Mouse (Mus musculus) liver, embryonic 15.5 days (tissue): ENCODE data around the gene Ccdc120. TPM values are rescaled to one million over a fixed set of nuclear protein-coding genes. Genes with fewer than 3 reads are reported as not detected.

ENCODE experiments used
- ATAC-seq: fragments of 200-750 bp; cut with Nextera tagmentation; 2 replicates; pipeline ENCODE4 v1.8.0; 2017; ENCODE audit warnings: moderate number of reproducible peaks, mild to moderate bottlenecking, moderate library complexity; ENCODE audit not compliant: insufficient read depth
- H3K27ac ChIP-seq: fragments of 300-500 bp; sonication (generic); replicated peaks from 2 replicates; pipeline ENCODE4 v1.5.1; 2015; ENCODE audit warnings: mild to moderate bottlenecking, inconsistent platforms
- H3K27me3 ChIP-seq: fragments of 300-500 bp; sonication (generic); 2 replicates; pipeline ENCODE4 v1.6.1; 2015; ENCODE audit warnings: mild to moderate bottlenecking, inconsistent platforms
- H3K36me3 ChIP-seq: fragments of 300-500 bp; sonication (generic); replicated peaks from 2 replicates; pipeline ENCODE4 v1.6.1; 2015; ENCODE audit warnings: moderate library complexity, mild to moderate bottlenecking, inconsistent platforms
- H3K4me1 ChIP-seq: fragments of 300-500 bp; sonication (generic); replicated peaks from 2 replicates; pipeline ENCODE4 v1.6.1; 2015; ENCODE audit warnings: inconsistent platforms
- H3K4me2 ChIP-seq: fragments of 300-500 bp; sonication (generic); 2 replicates; pipeline ENCODE4 v1.6.1; 2015; ENCODE audit warnings: moderate library complexity, mild to moderate bottlenecking, inconsistent platforms
- H3K4me3 ChIP-seq: fragments of 300-500 bp; sonication (generic); replicated peaks from 2 replicates; pipeline ENCODE4 v1.5.1; 2015; ENCODE audit warnings: mild to moderate bottlenecking, inconsistent platforms
- H3K9ac ChIP-seq: fragments of 300-500 bp; sonication (generic); 2 replicates; pipeline ENCODE4 v1.6.1; 2015; ENCODE audit warnings: moderate library complexity, mild to moderate bottlenecking, inconsistent platforms
- H3K9me3 ChIP-seq: fragments of 300-500 bp; sonication (generic); replicated peaks from 2 replicates; pipeline ENCODE4 v1.6.1; 2016; ENCODE audit warnings: inconsistent platforms
- WGBS: fragments of 180-500 bp; shearing (Covaris S2); methylation state at CpG from one replicate; pipeline ENCODE4 v1.1.7; 2015; ENCODE audit warnings: mixed read lengths; ENCODE audit not compliant: insufficient replicate concordance; 5-methylcytosine and 5-hydroxymethylcytosine counted together
- polyA plus RNA-seq: library from polyadenylated mRNA; unstranded; fragments of >200 nt; fragmentation: Nextera tagmentation; extraction: Ambion mirVana; gene quantifications from 2 replicates; pipeline ENCODE4 v1.2.1, GENCODE M21; 2015

Ccdc120 gene
- polyA plus RNA-seq: 0.92 and 1.5 TPM in 2 replicates

DNA sequence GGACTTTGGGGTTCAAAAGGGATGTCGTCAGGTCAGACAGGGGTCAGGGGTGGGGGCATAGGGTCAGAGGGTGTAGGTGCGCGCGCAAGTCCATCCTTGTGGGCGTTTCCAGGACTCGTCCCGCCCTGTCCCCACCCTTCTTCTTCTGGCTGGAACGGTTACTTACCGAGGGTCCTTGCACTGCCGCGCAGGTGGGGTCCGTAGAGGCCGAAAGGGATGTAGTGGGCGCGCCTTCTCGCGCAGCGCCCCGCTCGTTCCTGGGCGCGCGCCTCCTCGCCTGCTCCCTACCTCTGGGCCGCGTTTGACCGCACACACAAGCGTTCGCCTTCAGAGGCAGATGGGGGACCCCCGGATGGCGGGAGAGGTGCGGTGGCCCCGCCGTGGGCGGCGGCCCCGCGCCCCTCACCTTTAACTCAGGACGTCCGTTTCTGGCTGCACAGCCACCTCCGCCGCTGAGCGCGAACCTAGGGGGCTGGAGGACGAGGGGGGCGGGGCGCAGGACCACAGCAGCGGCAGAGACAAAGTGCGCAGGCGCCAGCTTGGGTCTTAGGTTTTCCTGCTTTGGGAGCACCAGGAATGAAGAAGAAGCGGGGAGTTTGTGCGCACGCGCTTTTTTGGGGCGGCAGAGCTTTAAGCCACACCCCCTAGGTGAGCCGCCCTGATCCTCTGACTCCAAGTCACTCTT lies at the start of gene Ccdc120:
Gene Ccdc120, minus strand, starts transcription at position 474 of the 685 bp plus-strand sequence.
- Histone ChIP-seq H3K4me2 (peak within 1 kb of the TSS; percentile 79), H3K36me3 (no peaks in the 10 kb centered on the region), H3K9me3 (no peaks in the 10 kb centered on the region), H3K27ac (no peak within 1 kb of the TSS), H3K4me1 (no peaks in the 10 kb centered on the region; the same call in 1 of the 2 replicates), H3K27me3 (0 out of 2 replicates have a peak, but pooled peaks cover 5% of the 10 kb centered on the region), H3K9ac (0 out of 2 replicates have a peak within 1 kb of the TSS, but pooled peaks have one; percentile 43), H3K4me3 (peak within 1 kb of the TSS; percentile 59)
- 4% methylated on average over 46 of the region's 56 CpGs for WGBS
- no peak for ATAC-seq

GRCm38 (mm10) chrX:7797327-7797726 lies 46.6 kb upstream of the Ccdc120 start:
- no peak overlapping the region for H3K4me2 ChIP-seq
- ATAC-seq: peak; percentile 54; the same call in 1 of the 2 replicates
- 0 out of 2 replicates have a peak overlapping the region, but pooled peaks have one; percentile 33 for H3K27ac ChIP-seq
- 61% methylated on average over 3 of the region's 3 CpGs for WGBS
- no peak overlapping the region for H3K4me3 ChIP-seq
- H3K27me3 ChIP-seq: no peaks in the 10 kb centered on the region
- peaks cover 48% of the 10 kb centered on the region for H3K36me3 ChIP-seq
- H3K9me3 ChIP-seq: no peaks in the 10 kb centered on the region
- H3K4me1 ChIP-seq: 0 out of 2 replicates have a peak, but pooled peaks cover 5% of the 10 kb centered on the region
- H3K9ac ChIP-seq: no peak overlapping the region

- H3K36me3 ChIP-seq: peaks cover 29% of the 10 kb centered on the region
- H3K4me2 ChIP-seq: no peak overlapping the region
- H3K27me3 ChIP-seq: no peaks in the 10 kb centered on the region
- H3K9me3 ChIP-seq: no peaks in the 10 kb centered on the region
- no peak for ATAC-seq
- WGBS: 42% methylated on average over 7 of the region's 7 CpGs
- H3K27ac ChIP-seq: no peak overlapping the region
- H3K9ac ChIP-seq: no peak overlapping the region
- H3K4me1 ChIP-seq: peaks cover 16% of the 10 kb centered on the region; the same call in 1 of the 2 replicates
- no peak overlapping the region for H3K4me3 ChIP-seq
These were observed 44.3 kb upstream of the Ccdc120 start for GRCm38 (mm10) chrX:7795016-7795415.

DNA sequence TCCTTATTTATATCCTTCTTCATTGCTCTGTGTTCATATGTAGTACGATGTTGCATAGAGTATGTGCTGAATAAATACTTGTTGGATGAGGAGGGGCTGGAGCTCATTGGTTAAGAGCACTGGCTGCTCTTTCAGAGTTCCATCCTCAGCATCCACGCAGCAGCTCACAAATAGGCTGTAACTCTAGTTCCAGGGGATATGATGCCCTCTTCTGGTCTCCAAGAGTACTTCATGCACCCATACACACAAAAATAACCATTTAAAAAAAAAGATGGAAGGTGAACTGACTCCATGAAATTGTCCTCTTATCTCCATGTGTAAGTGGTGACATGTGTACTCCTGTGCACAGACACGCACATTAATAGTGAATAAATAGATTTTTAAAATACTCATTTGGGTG lies 42.7 kb upstream of the Ccdc120 start:
- Histone ChIP-seq H3K36me3 (peaks cover 19% of the 10 kb centered on the region), H3K4me3 (no peak overlapping the region), H3K27ac (no peak overlapping the region), H3K9me3 (no peaks in the 10 kb centered on the region), H3K4me1 (peaks cover 16% of the 10 kb centered on the region; the same call in 1 of the 2 replicates), H3K9ac (no peak overlapping the region), H3K4me2 (no peak overlapping the region), H3K27me3 (no peaks in the 10 kb centered on the region)
- WGBS: 42% methylated on average over 3 of the region's 3 CpGs
- no peak for ATAC-seq

GRCm38 (mm10) chrX:7790309-7790708 lies 39.6 kb upstream of the Ccdc120 start:
- peak overlapping the region; percentile 64 for H3K27ac ChIP-seq
- H3K4me2 ChIP-seq: peak overlapping the region; percentile 64
- peak overlapping the region; percentile 66 for H3K4me3 ChIP-seq
- 21% methylated on average over 5 of the region's 5 CpGs for WGBS
- peaks cover 12% of the 10 kb centered on the region for H3K36me3 ChIP-seq
- H3K27me3 ChIP-seq: no peaks in the 10 kb centered on the region
- ATAC-seq: 0 out of 2 replicates have a peak, but pooled peaks have one; percentile 31
- H3K9ac ChIP-seq: peak overlapping the region; percentile 62
- no peaks in the 10 kb centered on the region for H3K9me3 ChIP-seq
- H3K4me1 ChIP-seq: peaks cover 11% of the 10 kb centered on the region; the same call in 1 of the 2 replicates

DNA sequence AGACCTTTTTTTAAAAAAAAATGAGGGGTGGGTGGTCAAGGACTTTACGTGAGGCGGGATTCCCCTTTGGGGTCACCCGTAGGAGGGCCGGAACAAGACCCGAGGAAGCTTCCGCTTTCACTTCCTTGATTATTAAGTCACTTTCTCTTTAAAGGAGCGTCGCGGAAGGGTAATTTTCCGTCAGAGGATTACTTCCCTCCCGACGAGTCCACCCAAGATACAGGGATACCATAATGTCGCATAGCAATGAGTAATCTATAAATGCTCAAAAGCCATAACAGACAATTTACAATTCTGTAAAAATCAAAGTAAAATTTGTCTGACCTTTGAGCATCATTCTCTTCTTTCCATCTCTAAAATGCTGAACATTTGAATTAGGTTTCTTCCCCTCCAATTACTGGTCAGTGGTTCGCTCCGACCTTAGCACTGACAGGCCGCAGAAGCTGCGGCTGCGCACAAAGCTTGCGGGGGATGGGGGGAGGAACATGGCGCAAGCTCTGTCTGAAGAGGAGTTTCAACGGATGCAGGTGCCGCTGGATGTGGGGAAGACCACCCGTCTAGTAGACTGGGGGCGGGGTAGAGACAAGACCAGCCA lies 38.9 kb upstream of the Ccdc120 start, which contains the start of gene Gripap1:
Gene Gripap1, plus strand, starts transcription at position 224 of the 595 bp plus-strand sequence.
- Histone ChIP-seq H3K4me1 (peaks cover 11% of the 10 kb centered on the region; the same call in 1 of the 2 replicates), H3K4me3 (peak within 1 kb of the TSS; percentile 66), H3K9me3 (no peaks in the 10 kb centered on the region), H3K27ac (peak within 1 kb of the TSS; percentile 77), H3K9ac (peak within 1 kb of the TSS; percentile 62), H3K27me3 (no peaks in the 10 kb centered on the region), H3K36me3 (peaks cover 12% of the 10 kb centered on the region), H3K4me2 (peak within 1 kb of the TSS; percentile 64)
- peak; percentile 88 for ATAC-seq
- WGBS: 13% methylated on average over 24 of the region's 24 CpGs

DNA sequence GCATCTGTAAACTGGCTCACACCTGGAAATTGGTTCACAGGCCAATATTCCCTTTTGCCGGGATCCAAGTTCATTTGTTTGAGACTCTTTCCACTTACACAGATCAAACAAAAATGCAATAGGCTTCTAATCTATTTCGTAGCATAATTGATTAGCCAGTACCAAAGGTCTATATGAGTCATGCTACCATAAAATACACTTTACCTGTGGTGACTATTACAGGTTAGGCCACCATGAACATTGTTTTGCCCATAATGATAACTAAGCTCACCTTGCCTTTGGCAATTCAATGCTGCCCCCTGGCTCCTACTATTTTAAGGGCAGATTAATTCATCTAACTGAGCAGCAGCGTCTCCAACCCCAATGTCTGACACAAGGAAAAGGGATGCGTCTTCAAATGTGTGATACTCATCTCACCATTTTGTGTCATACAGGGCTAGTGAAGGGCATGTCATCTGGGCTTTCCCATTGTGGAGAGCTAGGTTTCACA lies 31.9 kb upstream of the Ccdc120 start:
- Histone ChIP-seq H3K9me3 (no peaks in the 10 kb centered on the region), H3K36me3 (no peaks in the 10 kb centered on the region), H3K4me3 (no peak overlapping the region), H3K27me3 (no peaks in the 10 kb centered on the region), H3K4me1 (peaks cover 24% of the 10 kb centered on the region), H3K27ac (no peak overlapping the region), H3K4me2 (no peak overlapping the region), H3K9ac (no peak overlapping the region)
- ATAC-seq: no peak
- 59% methylated on average over 4 of the region's 4 CpGs for WGBS

GRCm38 (mm10) chrX:7779294-7779693 lies 28.6 kb upstream of the Ccdc120 start:
- H3K4me1 ChIP-seq: peaks cover 32% of the 10 kb centered on the region
- H3K36me3 ChIP-seq: no peaks in the 10 kb centered on the region
- 0 out of 2 replicates have a peak overlapping the region, but pooled peaks have one; percentile 5 for H3K4me3 ChIP-seq
- H3K27me3 ChIP-seq: no peaks in the 10 kb centered on the region
- peak; percentile 69 for ATAC-seq
- no peaks in the 10 kb centered on the region for H3K9me3 ChIP-seq
- H3K9ac ChIP-seq: 0 out of 2 replicates have a peak overlapping the region, but pooled peaks have one; percentile 21
- 11% methylated on average over 3 of the region's 3 CpGs for WGBS
- peak overlapping the region; percentile 94 for H3K27ac ChIP-seq
- H3K4me2 ChIP-seq: peak overlapping the region; percentile 56

- Histone ChIP-seq H3K27me3 (no peaks in the 10 kb centered on the region), H3K36me3 (peaks cover 3% of the 10 kb centered on the region; the same call in 1 of the 2 replicates), H3K4me2 (peak overlapping the region; percentile 56), H3K27ac (peak overlapping the region; percentile 94), H3K9ac (no peak overlapping the region), H3K4me1 (peaks cover 32% of the 10 kb centered on the region), H3K9me3 (no peaks in the 10 kb centered on the region), H3K4me3 (0 out of 2 replicates have a peak overlapping the region, but pooled peaks have one; percentile 10)
- 21% methylated on average over 7 of the region's 7 CpGs for WGBS
- peak; percentile 91 for ATAC-seq
These were observed 27.9 kb upstream of the Ccdc120 start for GRCm38 (mm10) chrX:7778450-7779244.

DNA sequence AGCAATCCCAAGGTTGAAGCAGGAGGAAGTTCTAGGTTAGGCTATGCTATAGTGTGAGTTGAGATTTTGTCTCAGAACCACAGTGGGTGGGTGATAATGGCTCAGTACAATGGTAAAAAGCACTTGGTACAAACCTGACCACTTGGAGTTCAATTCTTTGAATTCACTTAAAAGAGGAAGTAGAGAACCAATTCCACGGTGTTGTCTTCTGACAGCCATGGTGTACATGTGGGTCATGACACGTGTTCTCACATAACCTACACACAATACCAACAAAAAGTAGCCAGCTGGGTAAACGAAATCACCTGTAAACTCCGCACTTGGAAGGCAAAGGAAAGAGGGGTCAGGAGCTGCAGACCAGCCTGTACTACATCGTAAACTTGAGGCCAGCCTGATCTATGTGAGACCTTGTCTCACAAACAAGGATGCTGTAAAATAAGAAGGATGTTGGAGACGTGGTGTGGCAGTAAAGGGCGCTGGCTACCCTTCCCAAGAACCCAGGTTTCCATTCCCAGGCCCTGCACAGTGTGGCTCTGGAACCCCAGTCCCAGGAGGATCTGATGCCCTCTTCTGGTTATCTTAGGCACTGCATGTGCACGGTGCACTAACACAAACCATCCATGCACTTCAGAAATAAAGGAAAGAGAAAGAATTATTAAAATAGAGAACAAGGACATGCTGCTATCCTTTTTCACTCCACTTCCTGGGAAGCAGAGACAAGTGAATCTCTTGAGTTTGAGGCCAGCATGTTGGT lies 25.8 kb upstream of the Ccdc120 start:
- ATAC-seq: peak; percentile 38; the same call in 1 of the 2 replicates

More for the DNA sequence above, 25.8 kb upstream of the Ccdc120 start:
- 34% methylated on average over 8 of the region's 8 CpGs for WGBS
- Histone ChIP-seq H3K4me1 (peaks cover 32% of the 10 kb centered on the region), H3K27me3 (no peaks in the 10 kb centered on the region), H3K27ac (peak overlapping the region; percentile 94), H3K9ac (no peak overlapping the region), H3K4me2 (no peak overlapping the region), H3K4me3 (no peak overlapping the region), H3K36me3 (peaks cover 12% of the 10 kb centered on the region), H3K9me3 (no peaks in the 10 kb centered on the region)
